Mouse (Mus musculus) forebrain, embryonic 13.5 days (tissue): ENCODE results near the gene BC024978. TPM values are rescaled to one million over a fixed set of nuclear protein-coding genes. Genes with fewer than 3 reads are reported as not detected.
"Not testable (repeated sequence)": the region's sequence is repeated elsewhere in the genome, so short reads cannot be mapped to it uniquely, and the experiment has no call there.

ENCODE experiments used
- ATAC-seq: fragments of 200-750 bp; cut with Nextera tagmentation; 2 replicates; pipeline ENCODE4 v1.8.0; 2017
- H3K27ac ChIP-seq: fragments of 300-500 bp; sonication (generic); 2 replicates; pipeline ENCODE4 v1.5.1; 2015; ENCODE audit warnings: inconsistent platforms, mild to moderate bottlenecking, moderate library complexity
- H3K27me3 ChIP-seq: fragments of 300-500 bp; sonication (generic); 2 replicates; pipeline ENCODE4 v1.6.1; 2015; ENCODE audit warnings: mild to moderate bottlenecking, inconsistent platforms
- H3K36me3 ChIP-seq: fragments of 300-500 bp; sonication (generic); 2 replicates; pipeline ENCODE4 v1.6.1; 2015; ENCODE audit warnings: mild to moderate bottlenecking, inconsistent platforms; ENCODE audit not compliant: poor library complexity, severe bottlenecking
- H3K4me1 ChIP-seq: fragments of 300-500 bp; sonication (generic); 2 replicates; pipeline ENCODE4 v1.6.1; 2015; ENCODE audit warnings: inconsistent platforms
- H3K4me2 ChIP-seq: fragments of 300-500 bp; sonication (generic); 2 replicates; pipeline ENCODE4 v1.6.1; 2015; ENCODE audit warnings: inconsistent platforms, mild to moderate bottlenecking, moderate library complexity
- H3K4me3 ChIP-seq: fragments of 300-500 bp; sonication (generic); 2 replicates; pipeline ENCODE4 v1.5.1; 2015; ENCODE audit warnings: mild to moderate bottlenecking, inconsistent platforms
- H3K9ac ChIP-seq: fragments of 300-500 bp; sonication (generic); 2 replicates; pipeline ENCODE4 v1.6.1; 2015; ENCODE audit warnings: mild to moderate bottlenecking, inconsistent platforms
- H3K9me3 ChIP-seq: fragments of 300-500 bp; sonication (generic); replicated peaks from 2 replicates; pipeline ENCODE4 v1.6.1; 2016; ENCODE audit warnings: inconsistent platforms
- WGBS: fragments of 180-500 bp; shearing (Covaris S2); methylation state at CpG from one replicate; pipeline ENCODE4 v1.1.7; 2015; 5-methylcytosine and 5-hydroxymethylcytosine counted together
- polyA plus RNA-seq: library from polyadenylated mRNA; unstranded; fragments of >200 nt; fragmentation: Nextera tagmentation; extraction: Ambion mirVana; gene quantifications from 2 replicates; pipeline ENCODE4 v1.2.1, GENCODE M21; 2015

BC024978 gene
- polyA plus RNA-seq, 1 experiment from 2014 or later = 4.4 TPM

- no peaks in the 10 kb centered on the region for H3K9me3 ChIP-seq
- no peak overlapping the region for H3K9ac ChIP-seq
- H3K27me3 ChIP-seq = no peaks in the 10 kb centered on the region
- 83% methylated on average over 4 of the region's 4 CpGs for WGBS
- H3K4me3 ChIP-seq = no peak overlapping the region
- H3K4me2 ChIP-seq = no peak overlapping the region
- H3K4me1 ChIP-seq = peaks cover 44% of the 10 kb centered on the region
- H3K36me3 ChIP-seq = no peaks in the 10 kb centered on the region
- no peak for ATAC-seq
- H3K27ac ChIP-seq = no peak overlapping the region
Observed at GRCm38 (mm10) chr7:27230781-27231180, 35.2 kb downstream of the BC024978 start.

- no peak overlapping the region for H3K4me3 ChIP-seq
- H3K4me1 ChIP-seq = peaks cover 34% of the 10 kb centered on the region
- no peak overlapping the region for H3K9ac ChIP-seq
- H3K9me3 ChIP-seq = no peaks in the 10 kb centered on the region
- H3K27ac ChIP-seq = peak overlapping the region; percentile 80; the same call in 1 of the 2 replicates
- no peak for ATAC-seq
- no peaks in the 10 kb centered on the region for H3K27me3 ChIP-seq
- 0 out of 2 replicates have a peak, but pooled peaks cover 3% of the 10 kb centered on the region for H3K36me3 ChIP-seq
- 84% methylated on average over 7 of the region's 7 CpGs for WGBS
- H3K4me2 ChIP-seq = no peak overlapping the region
Observed at GRCm38 (mm10) chr7:27231693-27232331, 36.2 kb downstream of the BC024978 start.

GRCm38 (mm10) chr7:27232781-27233281 is 37.2 kb downstream of the BC024978 start, which contains the start of gene Coq8b:
Gene Coq8b (plus strand): TSS chr7:27233023.
- Histone ChIP-seq H3K9ac (peak within 1 kb of the TSS; percentile 66), H3K27me3 (no peaks in the 10 kb centered on the region), H3K36me3 (0 out of 2 replicates have a peak, but pooled peaks cover 7% of the 10 kb centered on the region), H3K9me3 (no peaks in the 10 kb centered on the region), H3K4me1 (peaks cover 24% of the 10 kb centered on the region), H3K4me2 (peak within 1 kb of the TSS; percentile 81), H3K27ac (peak within 1 kb of the TSS; percentile 80), H3K4me3 (peak within 1 kb of the TSS; percentile 62)
- ATAC-seq = peak; percentile 94
- under 1% methylated on average over 25 of the region's 25 CpGs for WGBS

- peak overlapping the region; percentile 80 for H3K27ac ChIP-seq
- peak overlapping the region; percentile 81 for H3K4me2 ChIP-seq
- H3K9ac ChIP-seq = peak overlapping the region; percentile 66
- H3K9me3 ChIP-seq = no peaks in the 10 kb centered on the region
- H3K4me1 ChIP-seq = peaks cover 24% of the 10 kb centered on the region
- ATAC-seq = peak; percentile 26; the same call in 1 of the 2 replicates
- 0 out of 2 replicates have a peak, but pooled peaks cover 7% of the 10 kb centered on the region for H3K36me3 ChIP-seq
- no peaks in the 10 kb centered on the region for H3K27me3 ChIP-seq
- 0% methylated on average over 6 of the region's 6 CpGs for WGBS
- peak overlapping the region; percentile 62 for H3K4me3 ChIP-seq
Observed at GRCm38 (mm10) chr7:27233300-27233699, 37.7 kb downstream of the BC024978 start.

DNA sequence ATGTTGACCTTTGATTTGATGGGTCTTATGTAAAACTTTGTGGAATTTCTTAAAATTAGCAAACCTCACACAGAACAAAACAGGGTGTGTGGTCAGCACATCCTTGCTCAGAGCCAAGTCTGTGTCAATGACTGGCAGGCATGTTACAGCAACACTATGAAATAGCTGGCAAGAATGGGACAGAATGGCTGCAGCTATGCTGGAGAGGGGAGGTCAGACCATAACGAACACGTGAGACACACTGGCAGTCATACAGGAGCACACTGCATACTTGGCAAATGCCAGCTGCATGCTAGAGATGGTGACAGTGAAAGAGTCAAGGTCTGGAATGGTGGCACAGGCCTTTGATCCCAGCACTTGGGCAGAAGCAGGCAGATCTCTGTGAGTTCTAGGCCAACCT is 40.1 kb downstream of the BC024978 start:
- Histone ChIP-seq H3K27ac (no peak overlapping the region), H3K4me1 (peaks cover 19% of the 10 kb centered on the region), H3K9ac (no peak overlapping the region), H3K9me3 (no peaks in the 10 kb centered on the region), H3K4me2 (no peak overlapping the region), H3K4me3 (no peak overlapping the region), H3K36me3 (peaks cover 25% of the 10 kb centered on the region), H3K27me3 (no peaks in the 10 kb centered on the region)
- 86% methylated on average over 2 of the region's 2 CpGs for WGBS
- no peak for ATAC-seq

- Histone ChIP-seq H3K27ac (no peak overlapping the region), H3K27me3 (no peaks in the 10 kb centered on the region), H3K9me3 (no peaks in the 10 kb centered on the region), H3K4me1 (peaks cover 13% of the 10 kb centered on the region), H3K4me3 (no peak overlapping the region), H3K36me3 (peaks cover 43% of the 10 kb centered on the region), H3K4me2 (no peak overlapping the region), H3K9ac (no peak overlapping the region)
- 93% methylated on average over 2 of the region's 2 CpGs for WGBS
- ATAC-seq = no peak
Observed at GRCm38 (mm10) chr7:27237527-27237926, 41.9 kb downstream of the BC024978 start.

DNA sequence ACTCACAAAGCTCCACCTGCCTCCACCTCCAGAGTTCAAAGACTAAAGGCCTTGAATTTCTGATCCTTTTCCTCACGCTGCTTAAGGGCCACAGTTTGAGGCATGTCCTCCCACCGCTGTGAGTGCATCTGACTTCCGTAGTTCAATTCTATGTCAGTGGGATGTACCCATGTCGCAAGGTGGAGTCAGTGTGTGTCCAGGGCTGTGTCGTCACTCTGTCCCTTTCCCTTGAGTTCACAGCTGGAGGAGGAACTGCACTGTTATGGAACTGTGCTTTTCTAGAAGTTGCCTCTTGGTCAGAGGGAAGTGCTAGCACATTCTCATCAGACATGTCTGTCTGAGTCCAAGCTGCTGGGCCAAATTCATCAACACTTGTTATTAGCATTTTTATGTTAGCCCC is 43.0 kb downstream of the BC024978 start:
- no peak overlapping the region for H3K9ac ChIP-seq
- no peak for ATAC-seq
- peaks cover 53% of the 10 kb centered on the region for H3K36me3 ChIP-seq
- 92% methylated on average over 5 of the region's 5 CpGs for WGBS
- H3K4me3 ChIP-seq = no peak overlapping the region
- no peak overlapping the region for H3K27ac ChIP-seq
- peaks cover 9% of the 10 kb centered on the region for H3K4me1 ChIP-seq
- H3K27me3 ChIP-seq = no peaks in the 10 kb centered on the region
- no peak overlapping the region for H3K4me2 ChIP-seq
- no peaks in the 10 kb centered on the region for H3K9me3 ChIP-seq

- Histone ChIP-seq H3K36me3 (peaks cover 75% of the 10 kb centered on the region), H3K4me3 (no peak overlapping the region), H3K27me3 (no peaks in the 10 kb centered on the region), H3K27ac (no peak overlapping the region), H3K4me1 (no peaks in the 10 kb centered on the region), H3K4me2 (no peak overlapping the region), H3K9me3 (0 out of 2 replicates have a peak, but pooled peaks cover 4% of the 10 kb centered on the region), H3K9ac (no peak overlapping the region)
- WGBS = 75% methylated on average over 8 of the region's 8 CpGs
- no peak for ATAC-seq
Observed at GRCm38 (mm10) chr7:27243211-27243610, 47.6 kb downstream of the BC024978 start.

DNA sequence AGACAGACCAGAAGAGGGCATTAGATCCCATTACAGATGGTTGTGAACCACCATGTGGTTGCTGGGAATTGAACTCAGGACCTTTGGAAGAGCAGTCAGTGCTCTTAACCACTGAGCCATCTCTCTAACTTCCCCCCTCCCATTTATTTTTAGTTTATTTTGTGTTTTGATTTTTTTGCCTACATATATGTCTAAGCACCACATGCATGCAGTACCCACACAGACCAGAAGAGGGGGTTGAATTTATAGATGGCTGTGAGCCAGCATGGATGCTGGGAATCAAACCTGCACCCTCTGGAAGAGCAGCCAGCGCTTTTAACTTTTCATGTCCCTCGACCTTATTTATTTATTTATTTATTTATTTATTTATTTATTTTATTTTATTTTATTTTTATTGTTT is 48.5 kb downstream of the BC024978 start:
- H3K4me3 ChIP-seq, H3K9ac ChIP-seq, ATAC-seq, H3K4me2 ChIP-seq, H3K27me3 ChIP-seq, H3K27ac ChIP-seq, H3K9me3 ChIP-seq, H3K4me1 ChIP-seq: not testable (repeated sequence)
- peaks cover 71% of the 10 kb centered on the region for H3K36me3 ChIP-seq
- WGBS = 84% methylated on average over 2 of the region's 2 CpGs

- Histone ChIP-seq H3K4me1 (no peaks in the 10 kb centered on the region), H3K27ac (no peak overlapping the region), H3K9ac (no peak overlapping the region), H3K4me3 (no peak overlapping the region), H3K27me3 (no peaks in the 10 kb centered on the region), H3K9me3 (0 out of 2 replicates have a peak, but pooled peaks cover 4% of the 10 kb centered on the region), H3K36me3 (peaks cover 37% of the 10 kb centered on the region), H3K4me2 (no peak overlapping the region)
- 86% methylated on average over 2 of the region's 2 CpGs for WGBS
- 0 out of 2 replicates have a peak, but pooled peaks have one; percentile 19 for ATAC-seq
Observed at GRCm38 (mm10) chr7:27249146-27249545, 53.6 kb downstream of the BC024978 start.

DNA sequence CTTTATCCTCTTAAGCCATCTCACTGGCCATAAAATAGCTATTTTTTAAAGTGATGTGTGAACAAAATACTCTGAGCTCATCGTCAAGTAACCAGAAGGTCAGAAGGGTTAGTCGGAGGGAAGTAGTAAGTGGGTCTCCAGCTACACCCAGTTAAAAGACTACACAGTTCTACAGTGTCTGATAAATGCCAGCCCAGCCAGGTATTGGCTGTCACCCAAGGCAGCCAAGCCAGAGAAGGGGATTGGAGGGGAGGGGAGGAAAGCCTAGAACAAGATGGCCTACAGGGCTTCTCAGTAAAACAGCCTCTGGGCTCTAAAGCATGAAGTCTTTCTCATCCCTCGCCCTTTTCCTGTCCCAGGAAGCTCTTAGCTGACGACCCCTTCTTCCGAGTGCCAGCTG is 54.3 kb downstream of the BC024978 start:
- H3K4me1 ChIP-seq = no peaks in the 10 kb centered on the region
- peaks cover 42% of the 10 kb centered on the region for H3K36me3 ChIP-seq
- H3K9ac ChIP-seq = no peak overlapping the region
- no peak overlapping the region for H3K4me3 ChIP-seq
- no peak for ATAC-seq
- no peaks in the 10 kb centered on the region for H3K27me3 ChIP-seq
- 0 out of 2 replicates have a peak, but pooled peaks cover 4% of the 10 kb centered on the region for H3K9me3 ChIP-seq
- H3K4me2 ChIP-seq = no peak overlapping the region
- WGBS = 93% methylated on average over 5 of the region's 5 CpGs
- H3K27ac ChIP-seq = no peak overlapping the region; the same call in 1 of the 2 replicates

GRCm38 (mm10) chr7:27251946-27252345 is 56.4 kb downstream of the BC024978 start:
- Histone ChIP-seq H3K4me3 (no peak overlapping the region), H3K9ac (no peak overlapping the region), H3K4me2 (no peak overlapping the region), H3K36me3 (peaks cover 26% of the 10 kb centered on the region), H3K27ac (no peak overlapping the region), H3K27me3 (no peaks in the 10 kb centered on the region), H3K9me3 (0 out of 2 replicates have a peak, but pooled peaks cover 4% of the 10 kb centered on the region), H3K4me1 (peaks cover 8% of the 10 kb centered on the region)
- no peak for ATAC-seq
- WGBS = 87% methylated on average over 6 of the region's 6 CpGs
